Mouse (Mus musculus) gastrocnemius, adult 8-10 months (tissue): Measurements from ENCODE around the gene Sipa1l2. TPM values are rescaled to one million over a fixed set of nuclear protein-coding genes. Genes with fewer than 3 reads are reported as not detected.
A peak's percentile ranks its signal among the peaks of the same experiment; 100 is the strongest.
"Not testable (repeated sequence)": the region's sequence is repeated elsewhere in the genome, so short reads cannot be mapped to it uniquely, and the experiment has no call there.

Source experiments
- DNase-seq, 2 experiments: peaks; one replicate each; pipeline ENCODE4 v3.0.0; 2022; ENCODE audit warnings: low spot score in 2 of 2
- total RNA-seq, 4 experiments: library from RNA; stranded (reverse); gene quantifications; 2 replicates each; pipeline ENCODE4 v1.2.4; 2022

Gene Sipa1l2
- total RNA-seq, 4 experiments from 2014 or later: 3.9 to 5.4 (median 4.5) TPM

DNA sequence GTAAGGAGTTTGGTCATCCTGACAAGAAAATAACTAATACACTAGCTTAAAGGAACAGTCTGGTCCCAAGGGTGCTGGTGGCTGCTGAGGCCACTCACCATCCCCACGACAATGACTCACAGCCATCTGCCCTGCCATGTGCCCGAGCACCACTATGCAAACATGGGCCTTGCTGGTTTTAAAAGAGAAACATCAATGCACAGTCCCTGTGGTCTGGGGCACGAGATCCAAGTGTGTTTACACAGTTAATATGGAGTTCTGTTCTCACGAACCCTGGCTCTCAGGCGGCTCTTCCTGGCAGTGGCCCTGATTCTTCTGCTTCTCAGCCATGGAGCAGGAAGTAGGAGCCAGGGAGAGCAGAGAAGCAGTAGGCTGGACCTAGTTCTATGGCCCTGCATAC is 159.0 kb downstream of the Sipa1l2 start:
- DNase-seq: no peak

- no peak for DNase-seq
These were observed 161.9 kb downstream of the Sipa1l2 start for GRCm38 (mm10) chr8:125407672-125408071.

- DNase-seq: no peak
These were observed 163.2 kb downstream of the Sipa1l2 start for GRCm38 (mm10) chr8:125406453-125406852.

GRCm38 (mm10) chr8:125401350-125401749 is 168.3 kb downstream of the Sipa1l2 start:
- no peak for DNase-seq

DNA sequence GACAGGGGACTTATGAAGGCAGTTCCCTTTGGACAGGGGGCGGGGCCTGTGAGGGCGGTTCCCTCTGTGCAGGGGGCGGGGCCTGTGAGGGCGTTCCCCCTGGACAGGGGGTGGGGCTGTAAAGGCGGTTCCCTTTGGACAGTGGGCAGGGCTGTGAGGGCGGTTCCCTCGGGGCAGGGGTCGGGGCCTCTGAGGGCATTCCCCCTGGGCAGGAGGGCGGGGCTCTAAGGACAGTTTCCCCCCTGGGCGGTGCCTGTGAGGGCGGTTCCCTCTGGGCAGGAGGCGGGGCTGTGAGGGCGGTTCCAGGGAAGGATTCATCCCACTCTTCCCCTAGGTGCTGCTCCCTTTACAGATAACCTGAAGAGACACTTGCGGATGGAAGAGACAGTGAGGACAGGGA is 171.6 kb downstream of the Sipa1l2 start:
- DNase-seq: no peak

- DNase-seq: not testable (repeated sequence)
These were observed 173.9 kb downstream of the Sipa1l2 start for GRCm38 (mm10) chr8:125395682-125396081.

- no peak for DNase-seq
These were observed 174.6 kb downstream of the Sipa1l2 start for GRCm38 (mm10) chr8:125395032-125395431.

DNA sequence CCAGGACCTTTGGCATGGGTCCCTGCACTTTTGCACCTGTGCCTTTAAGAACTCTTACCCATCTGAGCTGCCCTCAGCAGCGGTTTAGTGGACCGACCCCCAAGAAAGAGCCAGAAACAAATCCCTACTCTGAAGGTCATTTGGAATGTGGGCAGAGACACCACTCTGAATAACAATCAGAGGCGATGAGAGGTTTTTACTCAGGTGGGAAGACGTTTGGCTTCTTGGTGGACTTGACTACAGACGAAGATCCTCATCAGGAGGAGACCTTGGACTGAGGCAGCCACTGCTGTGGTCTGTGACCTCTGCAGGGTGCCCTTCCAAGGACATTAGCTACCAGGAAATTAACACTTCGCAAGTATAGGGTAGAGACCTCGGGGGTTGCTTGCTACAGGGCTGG is 177.9 kb downstream of the Sipa1l2 start:
- no peak for DNase-seq

DNA sequence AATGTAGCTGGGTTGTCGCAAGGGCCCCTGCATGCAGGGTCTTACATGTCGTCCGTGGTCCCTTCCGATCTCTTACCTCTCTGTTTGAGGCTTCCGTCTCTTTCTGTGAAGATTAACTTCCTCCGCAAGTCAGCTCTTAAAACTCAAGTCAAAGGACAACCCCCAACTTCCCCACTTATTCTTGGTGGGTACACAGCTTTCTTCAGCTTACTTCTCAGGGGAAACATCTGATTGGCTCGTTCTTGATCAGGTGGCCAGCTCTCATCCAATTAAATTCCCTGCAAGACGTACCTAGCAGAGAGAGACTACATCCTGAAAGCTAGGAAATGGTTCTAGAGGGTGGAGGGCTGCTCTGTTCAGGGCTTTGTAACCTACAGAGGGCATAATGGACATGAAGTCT is 178.3 kb downstream of the Sipa1l2 start:
- no peak for DNase-seq

DNA sequence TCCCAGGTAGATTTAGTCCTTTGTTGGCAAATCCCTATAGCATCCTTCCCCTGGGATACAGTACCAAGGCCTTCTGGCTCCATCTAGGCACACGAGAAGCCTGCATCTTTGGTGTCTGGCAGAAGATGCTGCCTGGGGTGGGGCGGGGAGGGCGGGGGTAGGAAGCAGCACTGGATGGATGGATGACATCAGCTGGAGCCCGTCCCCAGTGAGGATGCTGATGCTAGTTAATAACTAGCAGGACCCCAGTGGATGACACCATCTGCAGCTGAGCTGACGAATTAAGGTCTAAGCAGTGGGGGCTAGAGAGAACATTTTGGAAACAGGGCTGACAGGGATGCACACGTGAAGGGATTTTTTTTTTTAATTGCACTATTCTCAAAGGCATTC is 179.1 kb downstream of the Sipa1l2 start:
- DNase-seq: no peak

DNA sequence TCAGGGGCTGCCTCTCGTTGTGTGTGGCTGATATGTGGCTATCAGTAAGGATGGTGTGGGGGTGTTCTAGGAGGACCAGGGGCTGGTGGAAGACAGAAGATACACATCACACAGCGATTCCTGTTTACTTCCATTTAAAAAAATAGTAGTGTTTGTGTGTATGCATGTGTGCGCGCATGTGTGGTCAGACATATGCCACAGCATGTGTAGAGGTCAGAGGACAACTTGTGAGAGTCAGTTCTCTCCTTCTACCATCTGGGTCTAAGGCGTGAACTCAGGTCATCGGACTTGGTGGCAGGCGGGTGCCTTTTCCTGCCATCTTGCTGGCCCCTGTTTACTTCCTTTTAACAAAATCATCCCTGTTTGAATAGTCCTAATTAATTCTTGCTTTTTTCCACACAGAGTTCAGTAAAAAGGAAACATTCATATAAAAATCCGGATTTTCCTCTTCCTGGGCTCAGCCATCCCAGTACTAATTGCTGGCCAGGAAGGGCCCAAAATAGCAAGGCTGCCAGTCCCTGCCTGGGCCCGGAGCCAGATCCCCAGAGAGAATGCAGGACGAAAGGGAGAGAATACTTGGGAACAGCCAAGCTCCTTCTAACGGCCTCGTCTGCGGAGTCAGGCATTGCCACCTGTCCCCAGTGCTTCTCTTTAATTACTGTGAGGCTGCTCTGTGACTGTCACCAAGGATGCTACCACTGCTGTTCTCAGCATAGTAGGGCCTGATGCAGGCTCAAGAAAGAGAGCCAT is 179.7 kb downstream of the Sipa1l2 start:
- peak in 1 of 2 experiments; percentile 38 for DNase-seq

DNA sequence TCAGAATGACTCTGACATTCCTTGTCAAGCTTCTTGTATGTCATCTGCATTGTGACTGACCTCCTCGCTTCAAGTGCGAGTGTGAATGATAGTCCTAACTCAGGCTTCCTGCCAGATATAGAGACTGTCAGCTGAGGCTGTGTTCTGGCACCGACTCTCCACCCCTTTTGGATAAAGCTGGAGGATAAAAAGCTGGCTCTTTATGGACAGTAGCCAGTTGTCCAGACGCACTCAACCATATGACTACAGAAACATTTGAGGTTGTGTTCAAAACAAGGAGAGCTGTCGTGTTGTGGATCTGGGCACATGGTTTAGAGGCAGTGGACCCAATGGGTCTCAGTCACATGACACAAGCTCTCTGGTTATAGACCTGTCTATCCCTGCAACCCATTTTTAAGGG is 180.3 kb downstream of the Sipa1l2 start:
- no peak for DNase-seq

- DNase-seq: no peak
These were observed 181.0 kb downstream of the Sipa1l2 start for GRCm38 (mm10) chr8:125388404-125389180.

GRCm38 (mm10) chr8:125385519-125386150 is 184.0 kb downstream of the Sipa1l2 start:
- DNase-seq: peak in 1 of 2 experiments; percentile 16

DNA sequence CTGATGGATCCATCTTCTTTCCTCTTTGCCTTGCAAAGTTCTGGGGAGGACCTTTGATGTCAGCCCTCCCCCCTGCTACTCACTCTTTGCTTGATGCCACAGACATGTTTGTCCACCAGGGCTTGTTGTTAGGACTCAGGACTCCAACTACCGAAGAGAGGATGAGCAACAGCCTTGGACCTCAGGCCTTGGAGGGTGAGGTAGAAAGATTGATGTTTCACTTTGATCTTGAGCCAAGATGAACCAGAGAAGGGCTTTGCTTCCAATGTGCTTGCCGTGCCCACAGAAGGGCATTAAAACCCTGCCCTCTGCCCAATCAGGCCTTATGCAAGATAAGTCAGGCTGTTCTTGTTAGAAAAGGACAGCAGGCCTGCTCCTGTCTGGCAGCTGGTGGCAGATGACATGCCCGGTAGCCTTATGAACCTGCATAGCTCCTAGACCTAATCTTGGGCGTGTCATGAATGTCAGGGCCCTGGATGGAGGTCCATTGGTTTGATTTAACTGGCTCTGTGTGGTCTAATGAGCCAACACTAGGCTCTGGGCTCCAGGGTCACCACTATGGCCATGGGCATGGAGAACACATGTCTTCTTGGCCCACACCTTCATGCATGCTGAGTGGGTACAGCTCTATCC is 184.9 kb downstream of the Sipa1l2 start:
- no peak for DNase-seq

- DNase-seq: no peak
These were observed 187.9 kb downstream of the Sipa1l2 start for GRCm38 (mm10) chr8:125381674-125382073.

GRCm38 (mm10) chr8:125379939-125380338 is 189.7 kb downstream of the Sipa1l2 start:
- DNase-seq: no peak

DNA sequence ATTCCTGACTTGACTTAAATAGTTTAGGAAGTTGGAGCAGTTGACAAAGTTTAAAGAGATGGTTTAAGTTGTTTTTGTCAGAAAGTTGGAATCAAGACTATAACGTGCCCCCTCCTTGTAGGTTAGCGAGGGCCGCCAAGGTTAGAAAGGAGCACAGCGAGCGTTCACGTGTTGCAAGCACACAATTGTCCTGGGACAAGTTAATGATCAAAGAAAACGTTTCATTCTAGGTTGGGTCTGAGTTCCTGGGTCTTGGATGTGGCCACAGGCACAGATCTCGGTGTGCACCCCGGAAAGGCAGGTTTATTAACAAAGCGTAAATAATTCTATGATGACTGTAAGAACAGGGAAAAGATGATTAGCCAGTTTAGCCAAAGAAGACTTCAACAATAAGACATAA is 190.5 kb downstream of the Sipa1l2 start:
- DNase-seq: no peak

- no peak for DNase-seq
These were observed 191.9 kb downstream of the Sipa1l2 start for GRCm38 (mm10) chr8:125377704-125378103.

GRCm38 (mm10) chr8:125376448-125376845 is 193.2 kb downstream of the Sipa1l2 start:
- no peak for DNase-seq

GRCm38 (mm10) chr8:125375659-125376447 is 193.8 kb downstream of the Sipa1l2 start:
- DNase-seq: no peak
